Mouse (Mus musculus) testis, adult 10 weeks (tissue): Measurements from ENCODE around the gene Cnpy2. TPM values are rescaled to one million over a fixed set of nuclear protein-coding genes. Genes with fewer than 3 reads are reported as not detected.

Experiments
- polyA plus RNA-seq: library from polyadenylated mRNA; stranded (reverse); fragments of 350-450 nt; fragmentation: Illumina TruSeq; extraction: RNeasy Lipid Tissue Mini Kit (QIAGEN cat#74804); gene quantifications from one replicate; pipeline ENCODE4 v1.2.3, GENCODE M21; 2014; ENCODE audit warnings: low read depth, low replicate concordance

Cnpy2 gene
- polyA plus RNA-seq: 7.6 TPM

DNA sequence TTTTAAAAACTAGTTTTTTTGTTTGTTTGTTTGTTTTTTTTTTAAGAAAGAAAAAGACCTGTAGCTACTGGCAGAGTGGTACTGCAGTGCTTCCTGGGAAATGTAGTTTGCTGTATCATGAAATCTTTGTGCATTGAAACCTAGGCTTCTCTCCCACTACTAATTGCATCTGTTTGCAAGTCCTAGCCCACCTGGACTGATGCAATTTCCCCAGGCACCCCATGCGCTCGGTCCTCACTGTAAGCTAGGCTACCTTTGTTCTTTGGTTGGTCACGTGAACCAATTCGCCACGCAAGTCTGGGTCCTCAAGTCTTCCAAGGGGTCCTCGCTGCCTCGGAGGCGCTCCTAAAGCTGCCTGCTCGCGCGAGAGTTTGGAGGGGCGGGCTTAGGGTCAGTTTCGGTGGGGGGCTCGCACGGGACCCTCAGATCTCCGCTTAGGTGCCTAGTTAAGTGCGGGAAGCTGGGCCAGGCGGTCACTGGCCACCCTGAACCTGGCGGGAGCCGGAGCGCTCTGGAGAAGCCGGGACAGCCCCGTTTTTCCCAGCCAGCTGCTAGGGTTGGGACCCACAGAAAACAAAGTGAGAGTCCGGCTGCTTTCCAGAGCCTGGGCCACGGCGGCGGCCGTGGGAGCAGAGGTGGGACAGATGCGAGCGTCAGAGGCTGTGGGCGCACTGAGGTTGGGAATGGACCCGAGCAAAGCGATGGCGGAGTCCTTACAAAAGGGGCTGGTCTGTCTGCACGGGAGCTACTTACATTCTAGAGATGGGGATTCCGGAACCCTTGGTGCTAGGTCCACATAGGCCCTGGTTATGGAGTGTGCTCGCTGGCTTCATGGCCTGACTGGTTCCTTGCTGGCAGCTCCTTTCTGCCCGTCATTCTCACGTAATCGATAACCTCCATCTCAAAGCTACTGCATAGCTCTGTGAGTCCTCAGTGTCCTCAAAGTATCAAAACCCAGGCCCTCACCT is at the start of gene Cnpy2:
TSS of gene Cnpy2 (plus strand) at position 319 of the 968 bp plus-strand sequence.

GRCm38 (mm10) chr10:128298702-128299171 is 23.5 kb upstream of the Cnpy2 start, which contains the start of gene Il23a:
Il23a (minus strand) TSS chr10:128298752.

DNA sequence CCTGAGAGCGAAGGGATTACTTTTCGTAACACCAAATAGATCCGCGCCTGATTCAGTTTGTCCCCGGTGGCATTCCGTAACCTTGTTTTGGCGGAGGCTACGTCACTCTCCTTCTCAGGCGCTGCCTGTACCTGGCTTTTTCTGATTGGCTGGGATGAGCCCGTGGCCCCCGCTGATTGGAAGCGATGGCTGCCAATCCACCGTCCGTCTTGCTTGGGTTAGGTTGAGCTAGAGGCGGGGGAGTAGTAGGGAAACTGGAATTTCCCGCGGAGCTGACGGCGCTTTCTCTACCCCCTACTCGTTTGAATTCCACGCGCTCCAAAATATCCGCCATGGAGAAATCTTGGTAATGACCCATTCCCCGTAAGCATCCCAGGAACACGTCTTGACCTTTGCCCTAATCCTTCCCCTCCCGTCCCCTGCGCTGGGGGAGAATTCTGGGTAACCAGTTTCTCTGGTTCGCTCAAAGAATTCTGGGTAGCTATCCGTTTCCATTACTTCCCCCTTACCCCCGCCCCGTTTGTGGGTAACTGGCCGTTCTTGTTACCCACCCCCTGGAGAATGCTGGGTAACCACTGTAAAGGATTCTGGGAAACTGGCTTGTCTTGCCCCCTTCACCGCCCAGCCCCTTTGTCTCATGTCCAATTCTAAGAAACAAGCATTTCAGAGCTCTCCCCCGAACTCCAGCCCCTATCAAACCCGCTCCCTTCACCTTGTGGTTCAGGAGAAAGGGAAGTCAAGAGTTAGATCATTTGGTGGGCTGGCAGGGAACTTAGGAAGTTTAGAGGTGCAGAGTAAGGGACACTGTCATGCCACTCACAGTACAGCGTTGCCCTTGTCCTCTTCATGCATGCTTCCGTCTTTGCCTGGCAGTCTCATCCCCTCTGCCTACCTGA is 18.9 kb upstream of the Cnpy2 start, which contains the start of gene Pan2:
TSS of gene Pan2 (plus strand) at position 210 of the 896 bp plus-strand sequence.

DNA sequence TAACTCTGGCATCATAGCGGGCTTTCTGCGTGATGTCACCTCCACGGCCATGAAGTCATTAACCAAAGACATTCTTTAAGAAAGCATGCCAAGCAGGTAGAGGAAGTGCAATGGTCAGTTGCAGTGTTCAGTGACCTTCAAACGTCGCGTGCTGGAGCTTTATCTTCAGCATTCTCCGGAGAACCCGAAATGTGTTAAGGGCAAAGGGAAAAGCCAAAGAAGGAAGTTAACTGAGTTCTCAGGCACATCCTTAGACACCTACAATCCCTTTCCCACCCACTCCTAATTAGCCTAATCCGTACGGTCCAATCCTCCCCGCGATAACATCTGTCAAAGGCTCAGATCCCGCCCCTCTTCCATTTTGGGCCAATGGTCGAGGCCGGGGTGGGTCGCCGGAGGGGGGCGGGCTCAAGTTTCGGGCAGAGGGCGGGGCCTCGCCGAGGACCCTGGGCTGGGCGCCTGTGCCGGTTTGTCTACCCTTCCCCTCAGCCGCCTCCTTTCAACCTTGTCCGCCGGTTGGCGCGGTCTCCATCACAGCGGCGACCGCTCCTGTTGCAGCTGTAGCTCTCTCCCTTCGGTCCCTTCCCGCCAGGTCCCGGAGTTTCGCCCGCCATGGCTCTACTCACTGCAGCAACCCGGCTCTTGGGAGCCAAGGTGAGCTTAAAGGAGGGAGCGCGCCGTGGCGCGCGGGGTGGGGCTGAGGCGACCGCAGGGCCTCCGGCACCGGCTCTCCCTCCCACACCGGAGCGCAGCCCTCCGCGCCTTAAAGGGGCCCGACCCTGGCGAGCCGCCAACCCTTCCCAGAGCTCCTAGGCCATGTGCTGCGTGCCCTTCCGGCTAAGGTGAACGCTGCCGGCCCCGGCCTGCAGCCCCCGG is 15.3 kb downstream of the Cnpy2 start, which contains the start of gene Cs:
TSS of gene Cs (plus strand) at position 429 of the 876 bp plus-strand sequence.

GRCm38 (mm10) chr10:128368402-128369217 is 46.4 kb downstream of the Cnpy2 start, which contains the start of gene Coq10a:
Coq10a (minus strand) TSS chr10:128368997.

GRCm38 (mm10) chr10:128376455-128377211 is 54.4 kb downstream of the Cnpy2 start, which contains the start of gene Ankrd52:
Ankrd52 (plus strand) TSS chr10:128377115.

Other genes with a start within 250 kb of the Cnpy2 start
- 333 TPM for gene Atp5b, start 239.2 kb upstream of the Cnpy2 start, polyA plus RNA-seq
- 58.1 TPM for gene Baz2a, start 230.9 kb upstream of the Cnpy2 start, polyA plus RNA-seq
- 5.9 TPM for gene Rbms2, start 142.2 kb upstream of the Cnpy2 start, polyA plus RNA-seq
- 0.53 TPM for gene Gls2, start 128.0 kb upstream of the Cnpy2 start, polyA plus RNA-seq
- gene Spryd4, start 110.7 kb upstream of the Cnpy2 start, polyA plus RNA-seq: 3.3 TPM
- not detected for gene Mip, start 96.6 kb upstream of the Cnpy2 start, polyA plus RNA-seq
- 2.2 TPM for gene Timeless, start 90.4 kb upstream of the Cnpy2 start, polyA plus RNA-seq
- not detected for gene Apon, start 68.4 kb upstream of the Cnpy2 start, polyA plus RNA-seq
- gene Apof, start 53.8 kb upstream of the Cnpy2 start, polyA plus RNA-seq: 0.34 TPM
- 1.8 TPM for gene Stat2, start 51.9 kb upstream of the Cnpy2 start, polyA plus RNA-seq
- gene Il23a, start 23.7 kb upstream of the Cnpy2 start, polyA plus RNA-seq: 0.36 TPM
- gene Pan2, start 19.1 kb upstream of the Cnpy2 start, polyA plus RNA-seq: 10.8 TPM
- gene Cs, start 15.3 kb downstream of the Cnpy2 start, polyA plus RNA-seq: 25.2 TPM
- gene Coq10a, start 46.5 kb downstream of the Cnpy2 start, polyA plus RNA-seq: 4.6 TPM
- 2.2 TPM for gene Ankrd52, start 54.7 kb downstream of the Cnpy2 start, polyA plus RNA-seq
- not detected for gene Slc39a5, start 78.8 kb downstream of the Cnpy2 start, polyA plus RNA-seq
- 9.7 TPM for gene Nabp2, start 89.0 kb downstream of the Cnpy2 start, polyA plus RNA-seq
- gene Rnf41, start 89.2 kb downstream of the Cnpy2 start, polyA plus RNA-seq: 9.4 TPM
- gene Smarcc2, start 136.8 kb downstream of the Cnpy2 start, polyA plus RNA-seq: 96.4 TPM
- gene Myl6, start 171.7 kb downstream of the Cnpy2 start, polyA plus RNA-seq: 20.5 TPM
- gene Myl6b, start 176.2 kb downstream of the Cnpy2 start, polyA plus RNA-seq: 0.71 TPM
- 0.36 TPM for gene Esyt1, start 203.4 kb downstream of the Cnpy2 start, polyA plus RNA-seq
- 3.2 TPM for gene Zc3h10, start 225.3 kb downstream of the Cnpy2 start, polyA plus RNA-seq
- 21.9 TPM for gene Rpl41, start 226.8 kb downstream of the Cnpy2 start, polyA plus RNA-seq
- gene Pa2g4, start 243.5 kb downstream of the Cnpy2 start, polyA plus RNA-seq: 83.5 TPM